Mouse (Mus musculus) heart, embryonic 16.5 days (tissue): ENCODE measurements around the gene Trim31. TPM values are rescaled to one million over a fixed set of nuclear protein-coding genes. Genes with fewer than 3 reads are reported as not detected.

Experiments used
- ATAC-seq: fragments of 200-750 bp; cut with Nextera tagmentation; replicated peaks from 2 replicates; pipeline ENCODE4 v1.8.0; 2017; ENCODE audit warnings: moderate number of reproducible peaks; ENCODE audit not compliant: insufficient read depth, low FRiP score; ENCODE audit errors: extremely low read depth
- H3K27ac ChIP-seq: fragments of 300-500 bp; sonication (generic); 2 replicates; pipeline ENCODE4 v1.5.1; 2014; ENCODE audit warnings: mild to moderate bottlenecking, low read length, control low read depth, moderate library complexity
- H3K27me3 ChIP-seq: fragments of 300-500 bp; sonication (generic); 2 replicates; pipeline ENCODE4 v1.6.1; 2014; ENCODE audit warnings: low read length, mixed read lengths; ENCODE audit not compliant: control insufficient read depth, insufficient read depth
- H3K36me3 ChIP-seq: fragments of 300-500 bp; sonication (generic); 2 replicates; pipeline ENCODE4 v1.6.1; 2014; ENCODE audit not compliant: control insufficient read depth, insufficient read depth
- H3K4me1 ChIP-seq: fragments of 300-500 bp; sonication (generic); 2 replicates; pipeline ENCODE4 v1.6.1; 2014; ENCODE audit warnings: low read length, mixed read lengths; ENCODE audit not compliant: control insufficient read depth, insufficient read depth
- H3K4me2 ChIP-seq: fragments of 300-500 bp; sonication (generic); 2 replicates; pipeline ENCODE4 v1.6.1; 2014; ENCODE audit warnings: low read depth, mild to moderate bottlenecking, control low read depth, low read length
- H3K4me3 ChIP-seq: fragments of 300-500 bp; sonication (generic); 2 replicates; pipeline ENCODE4 v1.5.1; 2014; ENCODE audit warnings: mild to moderate bottlenecking, control low read depth, low read length
- H3K9ac ChIP-seq: fragments of 300-500 bp; sonication (generic); 2 replicates; pipeline ENCODE4 v1.6.1; 2014; ENCODE audit warnings: low read length, control low read depth
- H3K9me3 ChIP-seq: fragments of 300-500 bp; sonication (generic); replicated peaks from 2 replicates; pipeline ENCODE4 v1.6.1; 2016; ENCODE audit warnings: low read length; ENCODE audit not compliant: control insufficient read depth
- WGBS: fragments of 180-500 bp; shearing (Covaris S2); extraction: QIAGEN DNeasy Blood & Tissue Kit; methylation state at CpG from one replicate; pipeline ENCODE4 v1.1.7; 2014; 5-methylcytosine and 5-hydroxymethylcytosine counted together
- polyA plus RNA-seq: library from polyadenylated mRNA; unstranded; fragments of >200 nt; fragmentation: Nextera tagmentation; extraction: Ambion mirVana; gene quantifications from 2 replicates; pipeline ENCODE4 v1.2.1, GENCODE M21; 2015

The Trim31 gene
- polyA plus RNA-seq, 1 experiment from 2014 or later, result 0.13 TPM

GRCm38 (mm10) chr17:36909802-36910201 lies 11.9 kb downstream of the Trim31 start:
- Histone ChIP-seq H3K36me3 (no peaks in the 10 kb centered on the region), H3K9ac (no peak overlapping the region), H3K4me3 (no peak overlapping the region), H3K27ac (no peak overlapping the region), H3K4me1 (no peaks in the 10 kb centered on the region), H3K9me3 (no peaks in the 10 kb centered on the region), H3K4me2 (no peak overlapping the region), H3K27me3 (peaks cover 9% of the 10 kb centered on the region)
- no peak for ATAC-seq
- 43% methylated on average over 4 of the region's 4 CpGs for WGBS

GRCm38 (mm10) chr17:36912031-36912430 lies 14.1 kb downstream of the Trim31 start:
- no peak overlapping the region for H3K9ac ChIP-seq
- peaks cover 12% of the 10 kb centered on the region for H3K27me3 ChIP-seq
- 57% methylated on average over 2 of the region's 2 CpGs for WGBS
- H3K27ac ChIP-seq, result no peak overlapping the region
- ATAC-seq, result no peak
- no peaks in the 10 kb centered on the region for H3K4me1 ChIP-seq
- no peak overlapping the region for H3K4me2 ChIP-seq
- H3K9me3 ChIP-seq, result no peaks in the 10 kb centered on the region
- no peak overlapping the region for H3K4me3 ChIP-seq
- H3K36me3 ChIP-seq, result no peaks in the 10 kb centered on the region

GRCm38 (mm10) chr17:36914108-36914507 lies 16.2 kb downstream of the Trim31 start:
- WGBS, result 13% methylated on average over 2 of the region's 2 CpGs
- H3K4me2 ChIP-seq, result no peak overlapping the region
- peaks cover 9% of the 10 kb centered on the region for H3K27me3 ChIP-seq
- ATAC-seq, result no peak
- no peak overlapping the region for H3K9ac ChIP-seq
- no peaks in the 10 kb centered on the region for H3K4me1 ChIP-seq
- no peaks in the 10 kb centered on the region for H3K36me3 ChIP-seq
- no peak overlapping the region for H3K27ac ChIP-seq
- H3K4me3 ChIP-seq, result no peak overlapping the region
- H3K9me3 ChIP-seq, result no peaks in the 10 kb centered on the region

GRCm38 (mm10) chr17:36915076-36915475 lies 17.2 kb downstream of the Trim31 start:
- WGBS, result 13% methylated on average over 9 of the region's 9 CpGs
- Histone ChIP-seq H3K4me2 (no peak overlapping the region), H3K27ac (no peak overlapping the region), H3K27me3 (0 out of 2 replicates have a peak, but pooled peaks cover 5% of the 10 kb centered on the region), H3K36me3 (no peaks in the 10 kb centered on the region), H3K9ac (no peak overlapping the region), H3K4me1 (no peaks in the 10 kb centered on the region), H3K9me3 (no peaks in the 10 kb centered on the region), H3K4me3 (no peak overlapping the region)
- no peak for ATAC-seq

- H3K9ac ChIP-seq, result no peak overlapping the region
- no peak for ATAC-seq
- no peaks in the 10 kb centered on the region for H3K9me3 ChIP-seq
- no peak overlapping the region for H3K4me2 ChIP-seq
- no peak overlapping the region for H3K27ac ChIP-seq
- no peak overlapping the region for H3K4me3 ChIP-seq
- no peaks in the 10 kb centered on the region for H3K36me3 ChIP-seq
- WGBS, result 36% methylated on average over 15 of the region's 15 CpGs
- peaks cover 6% of the 10 kb centered on the region; the same call in 1 of the 2 replicates for H3K27me3 ChIP-seq
- H3K4me1 ChIP-seq, result no peaks in the 10 kb centered on the region
Observed at GRCm38 (mm10) chr17:36920239-36920638, 22.3 kb downstream of the Trim31 start.

- no peaks in the 10 kb centered on the region for H3K36me3 ChIP-seq
- no peak overlapping the region for H3K27ac ChIP-seq
- H3K4me2 ChIP-seq, result no peak overlapping the region
- no peaks in the 10 kb centered on the region for H3K4me1 ChIP-seq
- H3K9ac ChIP-seq, result no peak overlapping the region
- H3K27me3 ChIP-seq, result peaks cover 3% of the 10 kb centered on the region; the same call in 1 of the 2 replicates
- WGBS, result 75% methylated on average over 4 of the region's 4 CpGs
- H3K9me3 ChIP-seq, result no peaks in the 10 kb centered on the region
- no peak overlapping the region for H3K4me3 ChIP-seq
- ATAC-seq, result no peak
Observed at GRCm38 (mm10) chr17:36922715-36923114, 24.8 kb downstream of the Trim31 start.

- 57% methylated on average over 4 of the region's 4 CpGs for WGBS
- H3K27me3 ChIP-seq, result peaks cover 3% of the 10 kb centered on the region; the same call in 1 of the 2 replicates
- no peak for ATAC-seq
- no peak overlapping the region for H3K27ac ChIP-seq
- H3K9me3 ChIP-seq, result no peaks in the 10 kb centered on the region
- no peak overlapping the region for H3K9ac ChIP-seq
- H3K4me1 ChIP-seq, result no peaks in the 10 kb centered on the region
- no peaks in the 10 kb centered on the region for H3K36me3 ChIP-seq
- no peak overlapping the region for H3K4me2 ChIP-seq
- no peak overlapping the region for H3K4me3 ChIP-seq
Observed at GRCm38 (mm10) chr17:36923491-36923890, 25.6 kb downstream of the Trim31 start.

GRCm38 (mm10) chr17:36927496-36928120 lies 29.7 kb downstream of the Trim31 start:
- H3K4me1 ChIP-seq, result peaks cover 6% of the 10 kb centered on the region; the same call in 1 of the 2 replicates
- no peaks in the 10 kb centered on the region for H3K36me3 ChIP-seq
- ATAC-seq, result no peak
- H3K4me2 ChIP-seq, result no peak overlapping the region
- H3K4me3 ChIP-seq, result no peak overlapping the region
- H3K27me3 ChIP-seq, result no peaks in the 10 kb centered on the region
- 30% methylated on average over 10 of the region's 10 CpGs for WGBS
- no peak overlapping the region for H3K9ac ChIP-seq
- no peaks in the 10 kb centered on the region for H3K9me3 ChIP-seq
- no peak overlapping the region for H3K27ac ChIP-seq

GRCm38 (mm10) chr17:36929236-36929932 lies 31.5 kb downstream of the Trim31 start:
- Histone ChIP-seq H3K4me3 (no peak overlapping the region), H3K27ac (no peak overlapping the region), H3K9me3 (no peaks in the 10 kb centered on the region), H3K9ac (no peak overlapping the region), H3K4me1 (peaks cover 6% of the 10 kb centered on the region; the same call in 1 of the 2 replicates), H3K36me3 (no peaks in the 10 kb centered on the region), H3K4me2 (no peak overlapping the region), H3K27me3 (no peaks in the 10 kb centered on the region)
- ATAC-seq, result no peak
- WGBS, result 70% methylated on average over 12 of the region's 12 CpGs
